Mouse (Mus musculus) intestine, embryonic 14.5 days (tissue): ENCODE results near the gene Dok5. TPM values are rescaled to one million over a fixed set of nuclear protein-coding genes. Genes with fewer than 3 reads are reported as not detected.

ENCODE experiments used
- ATAC-seq: fragments of 200-750 bp; cut with Nextera tagmentation; replicated peaks from 2 replicates; pipeline ENCODE4 v1.8.0; 2017; ENCODE audit warnings: low read depth, moderate number of reproducible peaks, moderate TSS enrichment, moderate library complexity; ENCODE audit not compliant: low FRiP score, low TSS enrichment
- DNase-seq: peaks from one replicate; pipeline ENCODE4 v3.0.0-alpha.2; 2018; ENCODE audit warnings: low spot score
- H3K27ac ChIP-seq: fragments of 300-500 bp; sonication (generic); 2 replicates; pipeline ENCODE4 v1.5.1; 2014; ENCODE audit warnings: low read depth, mild to moderate bottlenecking, control low read depth
- H3K27me3 ChIP-seq: fragments of 300-500 bp; sonication (generic); replicated peaks from 2 replicates; pipeline ENCODE4 v1.6.1; 2014; ENCODE audit warnings: low read length, control low read depth; ENCODE audit not compliant: control insufficient read depth, insufficient read depth
- H3K36me3 ChIP-seq: fragments of 300-500 bp; sonication (generic); 2 replicates; pipeline ENCODE4 v1.6.1; 2014; ENCODE audit warnings: low read length, control low read depth; ENCODE audit not compliant: control insufficient read depth, insufficient read depth
- H3K4me1 ChIP-seq: fragments of 300-500 bp; sonication (generic); replicated peaks from 2 replicates; pipeline ENCODE4 v1.6.1; 2014; ENCODE audit warnings: low read length, control low read depth, mixed read lengths; ENCODE audit not compliant: control insufficient read depth, insufficient read depth
- H3K4me2 ChIP-seq: fragments of 300-500 bp; sonication (generic); 2 replicates; pipeline ENCODE4 v1.6.1; 2014; ENCODE audit warnings: low read length
- H3K4me3 ChIP-seq: fragments of 300-500 bp; sonication (generic); 2 replicates; pipeline ENCODE4 v1.5.1; 2014; ENCODE audit warnings: low read depth, low read length, control low read depth, mixed read lengths
- H3K9ac ChIP-seq: fragments of 300-500 bp; sonication (generic); 2 replicates; pipeline ENCODE4 v1.6.1; 2014; ENCODE audit warnings: mild to moderate bottlenecking, low read length
- H3K9me3 ChIP-seq: fragments of 300-500 bp; sonication (generic); 2 replicates; pipeline ENCODE4 v1.6.1; 2016; ENCODE audit warnings: low read length, control low read depth; ENCODE audit not compliant: control insufficient read depth
- WGBS: fragments of 180-500 bp; shearing (Covaris S2); extraction: QIAGEN DNeasy Blood & Tissue Kit; methylation state at CpG from one replicate; pipeline ENCODE4 v1.1.7; 2014; 5-methylcytosine and 5-hydroxymethylcytosine counted together
- polyA plus RNA-seq: library from polyadenylated mRNA; unstranded; fragments of >200 nt; fragmentation: Nextera tagmentation; extraction: Ambion mirVana; gene quantifications from 2 replicates; pipeline ENCODE4 v1.2.1, GENCODE M21; 2014

Dok5 gene
- polyA plus RNA-seq, 1 experiment from 2014 or later, result 1.6 TPM

GRCm38 (mm10) chr2:170730781-170731180 is 826 bp upstream of the Dok5 start:
- H3K9ac ChIP-seq, result no peak overlapping the region
- ATAC-seq (no peak), DNase-seq (no peak)
- 53% methylated on average over 13 of the region's 13 CpGs for WGBS
- H3K4me2 ChIP-seq, result peak overlapping the region; percentile 84
- H3K4me3 ChIP-seq, result no peak overlapping the region
- H3K4me1 ChIP-seq, result 0 out of 2 replicates have a peak, but pooled peaks cover 10% of the 10 kb centered on the region
- no peak overlapping the region for H3K27ac ChIP-seq
- H3K27me3 ChIP-seq, result peaks cover 25% of the 10 kb centered on the region
- no peaks in the 10 kb centered on the region for H3K36me3 ChIP-seq
- no peaks in the 10 kb centered on the region for H3K9me3 ChIP-seq

GRCm38 (mm10) chr2:170731205-170731604 is 402 bp upstream of the Dok5 start:
- H3K4me1 ChIP-seq, result 0 out of 2 replicates have a peak, but pooled peaks cover 10% of the 10 kb centered on the region
- DNase-seq (peak; percentile 59), ATAC-seq (peak; percentile 40)
- peak overlapping the region; percentile 51 for H3K4me3 ChIP-seq
- peak overlapping the region; percentile 16; the same call in 1 of the 2 replicates for H3K9ac ChIP-seq
- WGBS, result 19% methylated on average over 6 of the region's 6 CpGs
- H3K36me3 ChIP-seq, result no peaks in the 10 kb centered on the region
- H3K4me2 ChIP-seq, result peak overlapping the region; percentile 84
- H3K9me3 ChIP-seq, result no peaks in the 10 kb centered on the region
- H3K27ac ChIP-seq, result no peak overlapping the region
- peaks cover 25% of the 10 kb centered on the region for H3K27me3 ChIP-seq

GRCm38 (mm10) chr2:170733671-170734070 is 2.1 kb downstream of the Dok5 start:
- H3K4me3 ChIP-seq, result no peak overlapping the region
- DNase-seq, result no peak
- H3K4me2 ChIP-seq, result no peak overlapping the region
- no peak for ATAC-seq
- no peak overlapping the region for H3K27ac ChIP-seq
- peaks cover 25% of the 10 kb centered on the region for H3K27me3 ChIP-seq
- no peaks in the 10 kb centered on the region for H3K9me3 ChIP-seq
- 79% methylated on average over 1 of the region's 1 CpGs for WGBS
- H3K9ac ChIP-seq, result no peak overlapping the region
- 0 out of 2 replicates have a peak, but pooled peaks cover 10% of the 10 kb centered on the region for H3K4me1 ChIP-seq
- H3K36me3 ChIP-seq, result no peaks in the 10 kb centered on the region

GRCm38 (mm10) chr2:170734446-170734845 is 2.8 kb downstream of the Dok5 start:
- 57% methylated on average over 3 of the region's 3 CpGs for WGBS
- peaks cover 25% of the 10 kb centered on the region for H3K27me3 ChIP-seq
- H3K27ac ChIP-seq, result no peak overlapping the region
- no peak overlapping the region for H3K4me2 ChIP-seq
- ATAC-seq, result no peak
- no peaks in the 10 kb centered on the region for H3K36me3 ChIP-seq
- no peak for DNase-seq
- H3K9ac ChIP-seq, result no peak overlapping the region
- H3K4me3 ChIP-seq, result no peak overlapping the region
- H3K4me1 ChIP-seq, result 0 out of 2 replicates have a peak, but pooled peaks cover 10% of the 10 kb centered on the region
- H3K9me3 ChIP-seq, result no peaks in the 10 kb centered on the region

- no peaks in the 10 kb centered on the region for H3K4me1 ChIP-seq
- H3K9ac ChIP-seq, result no peak overlapping the region
- no peak overlapping the region for H3K4me2 ChIP-seq
- H3K27me3 ChIP-seq, result no peaks in the 10 kb centered on the region
- no peaks in the 10 kb centered on the region for H3K9me3 ChIP-seq
- no peak overlapping the region for H3K4me3 ChIP-seq
- no peaks in the 10 kb centered on the region for H3K36me3 ChIP-seq
- H3K27ac ChIP-seq, result no peak overlapping the region
- ATAC-seq, result no peak
- DNase-seq, result no peak
- WGBS, result 84% methylated on average over 9 of the region's 9 CpGs
Measured at GRCm38 (mm10) chr2:170738446-170738845, 6.8 kb downstream of the Dok5 start.

GRCm38 (mm10) chr2:170738891-170739290 is 7.3 kb downstream of the Dok5 start:
- H3K4me3 ChIP-seq, result no peak overlapping the region
- no peaks in the 10 kb centered on the region for H3K4me1 ChIP-seq
- no peak overlapping the region for H3K4me2 ChIP-seq
- no peaks in the 10 kb centered on the region for H3K27me3 ChIP-seq
- H3K9me3 ChIP-seq, result no peaks in the 10 kb centered on the region
- no peak overlapping the region for H3K9ac ChIP-seq
- no peaks in the 10 kb centered on the region for H3K36me3 ChIP-seq
- ATAC-seq, result no peak
- WGBS, result 88% methylated on average over 9 of the region's 9 CpGs
- DNase-seq, result no peak
- H3K27ac ChIP-seq, result no peak overlapping the region

GRCm38 (mm10) chr2:170739713-170740365 is 8.2 kb downstream of the Dok5 start:
- Histone ChIP-seq H3K27ac (no peak overlapping the region), H3K36me3 (no peaks in the 10 kb centered on the region), H3K4me1 (no peaks in the 10 kb centered on the region), H3K4me2 (no peak overlapping the region), H3K27me3 (no peaks in the 10 kb centered on the region), H3K9me3 (no peaks in the 10 kb centered on the region), H3K4me3 (no peak overlapping the region), H3K9ac (no peak overlapping the region)
- WGBS, result 49% methylated on average over 8 of the region's 8 CpGs
- no peak for DNase-seq
- no peak for ATAC-seq

GRCm38 (mm10) chr2:170743521-170743920 is 11.9 kb downstream of the Dok5 start:
- ATAC-seq, result no peak
- H3K4me1 ChIP-seq, result no peaks in the 10 kb centered on the region

GRCm38 (mm10) chr2:170748901-170749300 is 17.3 kb downstream of the Dok5 start:
- Histone ChIP-seq H3K36me3 (no peaks in the 10 kb centered on the region), H3K9ac (no peak overlapping the region), H3K9me3 (no peaks in the 10 kb centered on the region), H3K27me3 (no peaks in the 10 kb centered on the region), H3K4me1 (no peaks in the 10 kb centered on the region), H3K4me3 (no peak overlapping the region), H3K4me2 (no peak overlapping the region), H3K27ac (no peak overlapping the region)
- ATAC-seq (no peak), DNase-seq (no peak)
- 81% methylated on average over 3 of the region's 3 CpGs for WGBS

More at GRCm38 (mm10) chr2:170743521-170743920, 11.9 kb downstream of the Dok5 start:
- H3K4me3 ChIP-seq, result no peak overlapping the region
- H3K9ac ChIP-seq, result no peak overlapping the region
- WGBS, result 66% methylated on average over 2 of the region's 2 CpGs
- H3K27ac ChIP-seq, result no peak overlapping the region
- no peaks in the 10 kb centered on the region for H3K27me3 ChIP-seq
- H3K4me2 ChIP-seq, result no peak overlapping the region
- no peak for DNase-seq
- no peaks in the 10 kb centered on the region for H3K36me3 ChIP-seq
- H3K9me3 ChIP-seq, result no peaks in the 10 kb centered on the region
